Mouse (Mus musculus) kidney, adult 2 months (tissue): ENCODE measurements around the gene Nectin1. TPM values are rescaled to one million over a fixed set of nuclear protein-coding genes. Genes with fewer than 3 reads are reported as not detected.

Experiments
- DNase-seq: peaks from one replicate; pipeline ENCODE4 v3.0.0; 2021
- H3K27ac ChIP-seq: fragments of 200-500 bp; 2 replicates; pipeline ENCODE4 v1.5.1; 2012; ENCODE audit warnings: low read depth, low read length, control low read depth, inconsistent platforms; ENCODE audit not compliant: insufficient read depth
- H3K27me3 ChIP-seq: fragments of 200-500 bp; replicated peaks from 2 replicates; pipeline ENCODE4 v1.6.1; 2012; ENCODE audit warnings: mild to moderate bottlenecking, moderate library complexity, low read length, inconsistent platforms; ENCODE audit not compliant: control insufficient read depth, insufficient read depth
- H3K36me3 ChIP-seq: fragments of 200-500 bp; 2 replicates; pipeline ENCODE4 v1.6.1; 2012; ENCODE audit warnings: mild to moderate bottlenecking, moderate library complexity, low read length, inconsistent platforms; ENCODE audit not compliant: control insufficient read depth, insufficient read depth
- H3K4me1 ChIP-seq: fragments of 200-500 bp; 2 replicates; pipeline ENCODE4 v1.6.1; 2011; ENCODE audit warnings: low read length; ENCODE audit not compliant: control insufficient read depth, insufficient read depth
- H3K4me3 ChIP-seq: fragments of 200-500 bp; 2 replicates; pipeline ENCODE4 v1.5.1; 2011; ENCODE audit warnings: mild to moderate bottlenecking, low read depth, low read length, control low read depth; ENCODE audit not compliant: insufficient read depth
- CTCF ChIP-seq: fragments of 200-500 bp; conservative IDR thresholded peaks from 2 replicates; pipeline ENCODE4 v1.5.1; 2011; ENCODE audit warnings: low read depth, mild to moderate bottlenecking, control low read depth, low read length, moderate library complexity, mixed read lengths; ENCODE audit not compliant: insufficient read depth, insufficient read length
- POLR2A ChIP-seq: fragments of 200-500 bp; IDR thresholded peaks from one replicate; pipeline ENCODE4 v1.6.1; 2011; ENCODE audit warnings: low read depth, low read length, control low read depth
- WGBS: fragments of 180-500 bp; shearing (Covaris S2); methylation state at CpG from one replicate; pipeline ENCODE4 v1.1.7; 2018; 5-methylcytosine and 5-hydroxymethylcytosine counted together
- polyA plus RNA-seq: library from polyadenylated mRNA; depleted of rRNA; stranded (reverse); fragments of >200 nt; gene quantifications from 2 replicates; pipeline ENCODE4 v1.2.3, GENCODE M21; 2012

Nectin1 gene
- polyA plus RNA-seq, 1 experiment = 26.5 TPM

DNA sequence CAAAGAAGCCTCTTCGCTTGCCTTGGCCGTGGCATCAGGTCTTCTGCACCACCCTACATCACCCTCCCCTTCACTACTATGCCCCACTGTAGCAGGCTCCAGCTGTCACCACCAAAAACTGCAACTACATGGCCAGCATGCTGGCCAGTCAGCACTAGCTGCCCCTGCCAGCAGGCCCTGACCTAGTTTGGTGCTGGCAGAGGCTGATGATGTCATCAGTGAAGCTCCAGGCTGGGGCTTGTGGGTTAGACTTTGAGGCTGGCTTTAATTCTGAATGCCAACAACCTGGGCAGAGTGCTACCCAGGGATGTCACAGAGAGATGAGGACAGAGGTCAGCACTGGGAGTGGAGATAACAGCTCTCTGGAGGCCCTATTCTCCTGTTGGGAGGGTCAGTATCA lies 35.1 kb upstream of the Nectin1 start:
- H3K36me3 ChIP-seq = no peaks in the 10 kb centered on the region

DNA sequence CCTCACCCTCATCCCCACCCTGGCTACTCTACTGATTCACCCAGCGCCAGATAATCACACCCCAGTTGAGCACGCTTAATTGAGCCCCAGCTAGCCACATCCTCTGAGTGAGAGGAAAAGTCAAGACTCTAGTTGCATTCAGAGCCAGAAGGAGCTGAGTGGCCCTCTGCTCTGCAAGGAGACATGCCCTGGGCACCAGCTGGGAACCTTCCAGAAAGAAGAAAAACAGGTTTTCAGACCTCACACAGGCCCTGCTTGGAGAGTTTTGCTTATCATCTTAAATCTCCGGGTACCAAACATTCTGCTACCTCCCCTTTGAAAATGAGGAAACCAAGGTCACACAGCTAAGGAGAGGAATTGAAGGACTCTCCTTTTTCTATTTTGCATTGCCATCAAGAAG lies 30.4 kb upstream of the Nectin1 start:
- Histone ChIP-seq H3K4me3 (no peak overlapping the region), H3K27ac (no peak overlapping the region), H3K27me3 (no peaks in the 10 kb centered on the region), H3K36me3 (no peaks in the 10 kb centered on the region), H3K4me1 (no peaks in the 10 kb centered on the region)
- no peak for TF ChIP-seq CTCF
- no peak for TF ChIP-seq POLR2A
- DNase-seq = no peak
- WGBS = 50% methylated on average over 3 of the region's 3 CpGs

More for the DNA sequence above, 35.1 kb upstream of the Nectin1 start:
- DNase-seq = no peak
- Histone ChIP-seq H3K4me1 (no peaks in the 10 kb centered on the region), H3K27ac (no peak overlapping the region), H3K4me3 (no peak overlapping the region), H3K27me3 (no peaks in the 10 kb centered on the region)
- TF ChIP-seq CTCF (no peak), POLR2A (no peak)
- 90% methylated on average over 2 of the region's 2 CpGs for WGBS

GRCm38 (mm10) chr9:43719407-43719839 lies 24.4 kb upstream of the Nectin1 start:
- Histone ChIP-seq H3K27ac (no peak overlapping the region), H3K27me3 (no peaks in the 10 kb centered on the region), H3K36me3 (no peaks in the 10 kb centered on the region), H3K4me3 (no peak overlapping the region), H3K4me1 (no peaks in the 10 kb centered on the region)
- DNase-seq = no peak
- TF ChIP-seq POLR2A = no peak
- no peak for TF ChIP-seq CTCF
- 59% methylated on average over 4 of the region's 4 CpGs for whole genome bisulfite sequencing

GRCm38 (mm10) chr9:43720046-43720445 lies 23.7 kb upstream of the Nectin1 start:
- no peak overlapping the region for H3K4me3 ChIP-seq
- DNase-seq = no peak
- no peak overlapping the region for H3K27ac ChIP-seq
- WGBS = 70% methylated on average over 1 of the region's 1 CpGs
- H3K36me3 ChIP-seq = no peaks in the 10 kb centered on the region
- H3K4me1 ChIP-seq = no peaks in the 10 kb centered on the region
- H3K27me3 ChIP-seq = no peaks in the 10 kb centered on the region
- TF ChIP-seq CTCF = no peak
- no peak for TF ChIP-seq POLR2A

- no peak for TF ChIP-seq CTCF
- TF ChIP-seq POLR2A = no peak
- no peak overlapping the region for H3K27ac ChIP-seq
- H3K36me3 ChIP-seq = no peaks in the 10 kb centered on the region
- 50% methylated on average over 4 of the region's 4 CpGs for WGBS
- DNase-seq = no peak
- H3K4me1 ChIP-seq = no peaks in the 10 kb centered on the region
- H3K4me3 ChIP-seq = no peak overlapping the region
- H3K27me3 ChIP-seq = no peaks in the 10 kb centered on the region
These were observed 19.7 kb upstream of the Nectin1 start for GRCm38 (mm10) chr9:43724093-43724492.

DNA sequence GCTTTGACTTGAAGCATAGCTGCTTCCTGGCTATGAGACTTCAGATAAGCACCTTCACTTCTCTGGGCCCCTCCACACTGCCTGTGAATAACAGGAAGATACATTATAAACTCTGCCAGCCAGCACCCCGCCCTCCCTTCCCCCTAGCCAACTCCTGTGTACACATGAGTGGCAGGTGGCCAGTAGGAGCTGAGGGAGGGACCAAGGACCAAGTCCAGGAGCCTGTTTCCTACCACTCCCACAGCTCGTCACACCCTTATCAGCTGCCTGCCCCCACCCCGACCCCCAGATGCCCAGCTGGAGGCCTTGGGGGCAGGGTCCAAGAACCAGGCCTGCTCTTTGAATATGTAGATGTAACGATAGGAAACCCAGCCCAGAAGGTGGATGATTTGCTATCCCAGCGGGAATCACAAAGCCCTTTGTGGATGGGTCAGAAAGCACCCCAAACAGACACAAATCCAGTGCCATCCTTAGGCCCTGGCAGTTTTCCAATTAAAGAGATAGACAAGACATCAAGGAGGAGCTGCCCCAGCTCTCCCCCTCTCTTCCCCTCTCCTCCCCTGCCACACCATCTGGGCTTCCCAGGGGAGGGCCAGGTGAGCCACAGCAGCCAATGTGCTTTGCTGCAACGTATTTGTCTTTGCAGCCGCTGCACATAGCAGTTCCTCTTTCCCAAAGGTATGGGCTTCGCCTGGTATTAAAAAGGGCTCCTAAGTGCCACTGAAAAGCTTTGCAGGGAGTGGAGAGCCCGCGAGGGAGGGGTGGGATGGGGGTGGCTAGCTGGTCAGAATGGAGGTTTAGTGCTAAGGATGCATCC lies 14.1 kb upstream of the Nectin1 start:
- Histone ChIP-seq H3K4me1 (no peaks in the 10 kb centered on the region), H3K27me3 (no peaks in the 10 kb centered on the region), H3K27ac (no peak overlapping the region), H3K36me3 (no peaks in the 10 kb centered on the region), H3K4me3 (no peak overlapping the region)
- TF ChIP-seq CTCF (no peak), POLR2A (no peak)
- WGBS = 27% methylated on average over 10 of the region's 10 CpGs
- peak; percentile 28 for DNase-seq

DNA sequence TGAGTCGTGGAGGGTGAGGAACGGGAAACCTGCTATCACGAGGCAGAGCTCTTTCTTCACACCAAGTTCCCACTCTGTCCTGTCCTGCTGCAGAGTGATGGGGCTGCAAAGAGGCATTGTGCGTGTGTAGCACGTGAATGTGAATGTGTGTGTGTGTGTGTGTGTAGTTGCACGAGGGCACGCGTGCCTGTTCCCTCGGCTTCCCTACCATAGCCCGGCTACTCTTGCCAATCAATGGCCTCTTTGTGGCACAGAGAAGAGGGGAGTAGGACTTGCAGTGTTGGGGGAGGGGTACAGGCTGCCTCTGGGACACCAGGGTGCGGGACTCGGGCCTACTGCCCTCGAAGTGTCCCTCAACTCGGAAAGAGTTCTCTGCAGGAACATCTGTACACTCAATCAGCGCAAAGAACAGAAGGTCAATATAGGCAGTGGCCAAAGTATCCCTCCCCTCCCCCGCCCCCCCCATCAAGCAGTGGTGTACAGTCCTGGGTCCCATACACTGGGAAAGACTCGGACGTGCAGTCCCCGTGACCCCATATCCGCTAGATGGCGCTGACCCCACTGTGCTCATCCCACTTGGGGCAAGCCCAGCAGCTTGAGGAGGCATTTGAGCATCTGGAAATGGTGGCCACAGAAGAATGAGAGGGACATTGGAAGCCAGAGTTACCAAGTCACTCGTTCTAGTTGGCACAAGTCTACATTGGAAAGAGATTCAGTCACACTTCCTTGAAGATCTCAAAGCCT lies 13.3 kb upstream of the Nectin1 start:
- WGBS = 35% methylated on average over 22 of the region's 22 CpGs
- no peak for TF ChIP-seq POLR2A
- peak; percentile 83 for TF ChIP-seq CTCF
- Histone ChIP-seq H3K36me3 (no peaks in the 10 kb centered on the region), H3K27me3 (no peaks in the 10 kb centered on the region), H3K4me1 (no peaks in the 10 kb centered on the region), H3K4me3 (no peak overlapping the region), H3K27ac (no peak overlapping the region)
- peak; percentile 69 for DNase-seq
